In the genomic region with DNA sequence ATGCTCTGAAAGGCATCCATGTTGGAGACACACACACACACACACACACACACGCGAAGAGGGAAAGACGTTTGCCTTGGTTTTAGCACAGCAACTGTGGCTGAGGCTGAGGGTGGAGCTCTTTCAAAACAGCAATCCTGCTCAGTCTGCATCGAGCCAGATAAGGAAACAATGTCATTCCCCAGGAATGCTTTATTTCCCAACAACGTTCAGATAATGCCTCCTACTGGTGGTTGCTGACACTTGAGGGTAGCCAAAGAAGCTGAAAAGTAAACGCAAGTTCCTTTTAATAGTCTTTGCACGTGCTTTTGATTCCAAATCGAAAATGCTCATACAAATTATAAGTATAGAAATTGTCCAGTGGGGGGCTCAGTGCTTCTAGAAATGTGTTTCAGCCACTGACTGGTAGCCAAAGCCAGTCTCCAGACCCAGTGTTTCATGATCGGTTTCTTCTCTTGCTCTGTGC, we compare ENCODE assay signal across 9 mouse cellular contexts. TPM values are rescaled to one million over a fixed set of nuclear protein-coding genes. Genes with fewer than 3 reads are reported as not detected.
DNase-seq lines count a peak whose midpoint lies in the region; ATAC-seq and TF ChIP-seq lines count a peak whose summit lies in the region.
"Had no signal": no experiment of that assay in that cellular context is flagged by ENCODE, and none has a peak within 500 bp of the region (broad histone marks: within the 10 kb centered on the region; RNA-seq: fewer than 3 reads in every experiment).

A gene (minus strand): TSS at position 102 of the 466 bp plus-strand sequence.

- H3K4me3 ChIP-seq in ES-E14 (ENCODE audit: insufficient read depth in 1 of 2, low read depth in 1 of 2, low read length in 2 of 2, poor library complexity in 1 of 2, severe bottlenecking in 1 of 2) = peak within 1 kb of the TSS; percentile 4 to 56
- H3K4me3 ChIP-seq in hindbrain, embryonic 11.5 days (ENCODE audit: low read depth, low read length) = no peak within 1 kb of the TSS
- H3K4me3 ChIP-seq in lung, embryonic 15.5 days = peak within 1 kb of the TSS; percentile 28

- no peak for ATAC-seq in hindbrain, embryonic 11.5 days (ENCODE audit: low FRiP score)
- ATAC-seq in lung, embryonic 15.5 days (ENCODE audit: borderline replicate concordance, extremely low read depth, low FRiP score, low TSS enrichment) = peak; percentile 87; the same call in 1 of the 2 replicates

- no peak within 1 kb of the TSS for H3K27ac ChIP-seq in ES-E14 (ENCODE audit: insufficient read depth, low read depth, low read length, poor library complexity, severe bottlenecking)
- no peak within 1 kb of the TSS for H3K27ac ChIP-seq in hindbrain, embryonic 11.5 days (ENCODE audit: low read depth, low read length)
- peak within 1 kb of the TSS; percentile 37; the same call in 1 of the 2 replicates for H3K27ac ChIP-seq in lung, embryonic 15.5 days
- H3K27ac ChIP-seq: macrophage had no signal

- no peaks in the 10 kb centered on the region for H3K27me3 ChIP-seq in hindbrain, embryonic 11.5 days (ENCODE audit: control insufficient read depth, insufficient read depth, low read length)
- H3K27me3 ChIP-seq in lung, embryonic 15.5 days = no peaks in the 10 kb centered on the region

- no peaks in the 10 kb centered on the region for H3K9me3 ChIP-seq in ES-E14 (ENCODE audit: control insufficient read depth, insufficient read depth, low read depth, low read length)
- H3K9me3 ChIP-seq in hindbrain, embryonic 11.5 days (ENCODE audit: control insufficient read depth, low read length) = no peaks in the 10 kb centered on the region
- no peaks in the 10 kb centered on the region for H3K9me3 ChIP-seq in lung, embryonic 15.5 days

- H3K4me2 ChIP-seq in hindbrain, embryonic 11.5 days (replicated peaks; ENCODE audit: low read depth, low read length) = no peak within 1 kb of the TSS; the same call in 1 of the 2 replicates
- peak within 1 kb of the TSS; percentile 50 for H3K4me2 ChIP-seq in lung, embryonic 15.5 days

- peak; percentile 56 for DNase-seq in ES-E14 (ENCODE audit: low read depth, low spot score)
- peak; percentile 8 for DNase-seq in c-Kit-positive CD71-negative TER-119-negative erythroid progenitor cells, embryonic 14.5 days (ENCODE audit: low read depth)
- peak; percentile 20 for DNase-seq in forelimb bud, embryonic 11.5 days (ENCODE audit: low read depth, low spot score)
- DNase-seq in hindbrain, embryonic 11.5 days (ENCODE audit: low spot score) = peak; percentile 35
- peak; percentile 51 for DNase-seq in layer of hippocampus, adult 9-11 months
- DNase-seq in ovary, postnatal 36 days (ENCODE audit: low spot score) = peak; percentile 13
- no peak for DNase-seq in spleen, adult 18-20 months

- WGBS in hindbrain, embryonic 11.5 days = 34% methylated on average over 9 of the region's 9 CpGs
- WGBS in lung, embryonic 15.5 days = 10% methylated on average over 9 of the region's 9 CpGs

- in situ Hi-C loops in ES-E14 (cut with MboI; ENCODE audit: low sequenced_read_pairs in 2 of 2, unreplicated experiment in 2 of 2) = no loop called here

- 0 out of 4 replicates have a peak, but pooled peaks cover 0 to 3% of the 10 kb centered on the region in 2 experiments for H3K4me1 ChIP-seq in ES-E14 (ENCODE audit: control insufficient read depth in 2 of 2, insufficient read depth in 2 of 2, low read length in 2 of 2, poor library complexity in 1 of 2)
- no peaks in the 10 kb centered on the region for H3K4me1 ChIP-seq in hindbrain, embryonic 11.5 days (replicated peaks; ENCODE audit: control insufficient read depth, insufficient read depth, low read length)
- no peaks in the 10 kb centered on the region; the same call in 1 of the 2 replicates for H3K4me1 ChIP-seq in lung, embryonic 15.5 days

- H3K9ac ChIP-seq in ES-E14 (ENCODE audit: insufficient read depth, low read depth, low read length, poor library complexity, severe bottlenecking) = peak within 1 kb of the TSS; percentile 22; the same call in 1 of the 2 replicates
- H3K9ac ChIP-seq in hindbrain, embryonic 11.5 days (ENCODE audit: low read depth, low read length) = no peak within 1 kb of the TSS
- peak within 1 kb of the TSS; percentile 22; the same call in 1 of the 2 replicates for H3K9ac ChIP-seq in lung, embryonic 15.5 days

- H3K36me3 ChIP-seq in ES-E14 (ENCODE audit: control insufficient read depth, insufficient read depth, low read length, poor library complexity, severe bottlenecking) = no peaks in the 10 kb centered on the region
- H3K36me3 ChIP-seq in hindbrain, embryonic 11.5 days (ENCODE audit: control insufficient read depth, insufficient read depth, low read length) = no peaks in the 10 kb centered on the region
- no peaks in the 10 kb centered on the region for H3K36me3 ChIP-seq in lung, embryonic 15.5 days

TF ChIP-seq in ES-E14, 5 proteins besides CTCF, POLR2A, EP300 and RAD21:
- TF ChIP-seq HCFC1 (IDR thresholded peaks at IDR 0.05; ENCODE audit: borderline replicate concordance, insufficient read depth, low read length) (no peak), MAFK (IDR thresholded peaks at IDR 0.05; ENCODE audit: insufficient read depth, low read depth, low read length) (no peak), ZNF384 (IDR thresholded peaks at IDR 0.05; ENCODE audit: low read depth, low read length) (no peak), ZC3H11A (IDR thresholded peaks at IDR 0.05; ENCODE audit: borderline replicate concordance, low read depth, low read length) (peak; percentile 65; the same call in 1 of the 2 replicates), CHD2 (IDR thresholded peaks at IDR 0.05; ENCODE audit: low read depth, low read length) (no peak)

RNA-seq across cellular contexts. Expression of the gene that starts here (rescaled TPM):
- total RNA-seq in ES-E14 (2012; rRNA removed) = 1.6 TPM in 2 replicates
- polyA plus RNA-seq in hindbrain, embryonic 11.5 days (2014; fragmentation: Nextera tagmentation; extraction: Ambion mirVana) = 0.03 and 0.15 TPM in 2 replicates
- polyA plus RNA-seq in lung, embryonic 15.5 days (2015; fragmentation: Nextera tagmentation; extraction: Ambion mirVana) = 0.65 and 0.96 TPM in 2 replicates

Comparison
In these comparisons a context has a peak if more than half of its experiments do, and no peak if none do; other contexts are left out.
1. Peak in DNase-seq in hindbrain, embryonic 11.5 days; RNA of the gene not detected or under 1 TPM.
2. Peak in ATAC-seq, H3K4me3 ChIP-seq, H3K27ac ChIP-seq, H3K9ac ChIP-seq and H3K4me2 ChIP-seq in lung, embryonic 15.5 days; RNA of the gene not detected or under 1 TPM.
3. DNase-seq: peak in ES-E14 (single experiment), c-Kit-positive CD71-negative TER-119-negative erythroid progenitor cells, embryonic 14.5 days (single experiment), forelimb bud, embryonic 11.5 days (single experiment), layer of hippocampus, adult 9-11 months (single experiment) and ovary, postnatal 36 days (single experiment); none in spleen, adult 18-20 months (0 of 2).